Mouse (Mus musculus) thymus, postnatal 10 days (tissue): ENCODE results near the gene Cep19.
A peak's percentile ranks its signal among the peaks of the same experiment; 100 is the strongest.

Experiments
- DNase-seq, 2 experiments: peaks; one replicate each; pipeline ENCODE4 v3.0.0; 2021; ENCODE audit warnings: low spot score in 2 of 2

Cep19 gene

DNA sequence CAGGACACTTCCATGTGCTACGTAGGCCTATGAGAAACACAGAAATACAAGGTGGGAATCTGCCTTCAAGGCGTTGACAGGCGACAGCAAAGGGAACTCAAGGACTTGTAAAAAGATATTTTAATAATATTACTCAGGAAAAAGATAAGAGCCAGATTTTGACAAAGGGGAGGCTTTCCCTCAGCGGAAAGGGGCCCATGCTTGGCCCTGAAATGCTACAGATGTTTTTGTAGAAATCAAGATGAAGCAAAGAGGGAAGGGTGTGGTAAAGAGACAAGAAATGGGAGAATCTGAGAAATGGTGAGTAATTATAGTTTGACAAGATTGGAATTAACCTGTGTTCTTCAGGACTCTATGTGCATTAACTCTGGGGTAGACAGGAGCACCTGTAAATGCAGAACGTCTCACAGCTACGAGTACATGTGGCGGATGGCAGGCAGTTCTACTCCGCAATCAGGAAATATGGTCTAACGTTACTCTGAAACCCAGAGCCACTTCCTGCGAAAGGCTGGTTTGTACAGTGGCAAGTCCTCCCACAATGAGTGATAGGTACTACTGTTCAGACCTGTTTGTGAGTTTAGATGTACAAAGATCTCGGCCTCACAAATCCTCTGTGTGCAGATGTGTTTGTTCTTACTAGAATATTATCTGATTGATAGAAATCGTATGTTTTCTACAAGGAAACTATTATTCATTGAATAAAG is 7.9 kb downstream of the Cep19 start:
- DNase-seq: peak; percentile 67 to 69

DNA sequence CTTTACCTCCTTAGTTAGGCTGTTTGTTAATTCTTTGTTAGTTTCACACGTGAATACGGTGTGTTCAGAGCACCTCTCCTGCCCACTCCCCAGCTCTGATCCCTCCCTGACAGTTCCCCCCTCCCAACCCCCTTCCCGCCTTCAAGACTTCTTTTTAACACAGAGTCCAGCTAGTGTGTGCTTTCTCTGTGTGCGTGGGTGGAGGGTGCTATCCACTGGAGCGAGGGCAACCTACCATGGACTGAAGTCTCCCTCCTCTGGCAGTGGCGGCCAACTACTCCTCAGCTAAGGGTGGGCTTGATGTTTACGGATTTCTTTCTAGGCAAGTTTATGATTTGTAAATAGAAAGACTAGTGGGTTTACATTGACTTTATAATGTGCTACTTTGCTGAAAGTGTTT is 8.6 kb downstream of the Cep19 start:
- DNase-seq: peak; percentile 63 to 71

DNA sequence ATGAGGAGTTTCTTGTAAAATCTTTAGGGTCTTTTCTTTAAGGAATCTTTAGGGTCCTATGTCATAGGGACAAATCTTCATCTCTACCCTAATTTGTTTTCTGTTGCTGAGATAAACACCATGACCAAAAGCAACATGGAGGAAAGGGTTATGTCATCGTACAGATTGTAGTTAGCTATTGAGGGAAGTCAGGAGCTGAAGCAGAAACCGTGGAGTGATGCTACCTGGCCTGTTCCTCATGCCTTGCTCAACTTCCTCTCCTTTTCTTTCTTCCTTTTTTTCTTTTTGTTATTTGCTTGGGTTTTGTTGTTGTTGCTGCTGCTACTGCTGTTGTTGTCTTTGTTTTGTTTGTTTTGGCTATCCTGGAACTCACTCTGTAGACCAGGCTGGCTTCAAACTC is 9.0 kb downstream of the Cep19 start:
- no peak for DNase-seq

DNA sequence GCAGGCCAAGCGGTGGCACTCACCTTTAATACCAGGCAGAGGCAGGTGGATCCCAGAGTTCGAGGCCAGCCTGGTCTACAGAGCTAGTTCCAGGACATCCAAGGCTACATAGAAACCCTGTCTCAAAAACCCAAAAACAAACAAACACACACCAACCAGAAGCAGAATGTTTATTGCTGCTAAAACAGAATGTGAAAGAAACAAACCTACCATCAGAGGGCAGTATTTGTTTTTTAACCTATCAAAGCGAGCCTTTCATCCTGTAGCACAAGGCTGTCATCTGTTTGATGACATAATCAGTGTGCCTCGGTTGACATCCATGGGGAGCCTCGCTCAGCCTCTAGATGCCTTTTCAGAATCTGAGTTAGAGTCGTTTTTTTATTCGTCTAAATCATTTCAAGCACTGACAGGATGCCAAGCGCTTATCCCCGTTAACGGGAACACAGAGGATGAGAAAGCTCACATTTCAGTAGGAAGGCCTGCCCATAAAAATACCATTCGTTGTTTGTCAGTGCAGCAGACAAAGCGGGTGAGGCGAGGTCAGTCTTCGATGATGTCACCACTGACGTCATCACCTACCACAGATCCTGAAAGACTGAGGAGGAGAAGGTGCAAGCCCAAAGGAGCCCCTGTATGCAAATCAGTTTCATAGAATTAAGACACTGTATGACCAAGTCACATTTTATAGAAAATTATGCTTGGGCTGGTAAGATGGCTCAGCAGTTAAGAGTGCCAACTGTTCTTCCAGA is 11.5 kb downstream of the Cep19 start:
- DNase-seq: peak in 1 of 2 experiments; percentile 42

DNA sequence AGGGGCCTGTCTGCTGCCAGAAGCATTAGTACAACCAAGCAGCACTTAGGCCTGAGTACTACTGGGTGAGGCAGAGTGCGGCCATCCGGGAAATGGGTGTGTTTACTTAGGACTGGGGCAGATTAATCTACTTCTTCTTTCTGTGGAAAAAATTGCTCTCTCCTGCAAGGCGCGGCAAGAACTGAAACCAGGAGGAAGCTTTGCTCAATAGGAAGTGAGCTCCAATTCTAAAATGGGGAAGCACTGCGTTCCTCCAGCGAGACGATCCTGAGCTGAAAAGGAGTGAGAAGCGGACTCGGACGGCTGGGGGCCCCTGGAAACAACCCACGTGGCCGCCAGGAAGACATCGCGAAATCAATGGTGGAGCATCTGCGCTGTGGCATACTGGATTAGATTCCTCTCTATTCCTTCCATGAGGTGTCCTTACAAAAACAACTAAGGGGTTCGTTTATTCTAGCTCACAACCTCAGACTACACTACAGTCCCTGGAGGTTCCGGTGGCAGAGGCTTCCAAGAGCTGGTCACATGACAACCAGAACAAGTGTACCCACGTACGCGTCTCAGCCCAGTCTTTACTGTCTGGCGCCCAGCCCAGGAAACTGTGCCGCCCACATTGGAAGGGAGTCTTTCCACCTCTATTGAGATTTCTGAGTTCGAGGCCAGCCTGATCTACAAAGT is 14.1 kb downstream of the Cep19 start:
- peak in 1 of 2 experiments; percentile 50 for DNase-seq

DNA sequence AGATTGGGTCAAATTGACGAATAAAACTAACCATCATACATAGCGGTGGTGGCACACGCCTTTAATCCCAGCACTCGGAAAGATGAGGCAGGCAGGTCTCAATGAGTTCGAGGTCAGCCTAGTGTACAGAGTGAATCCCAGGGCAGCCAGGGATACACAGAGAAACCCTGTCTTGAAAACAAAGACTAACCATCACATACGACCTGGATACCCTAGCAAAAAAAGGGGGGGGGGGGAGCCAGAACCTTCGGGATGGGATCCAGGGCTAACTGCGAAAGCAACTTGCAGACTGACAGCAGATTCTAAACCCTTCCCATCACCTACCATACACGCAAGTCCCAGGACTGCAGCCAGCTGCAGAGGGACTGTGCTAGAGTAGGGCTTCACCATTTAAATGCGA is 14.8 kb downstream of the Cep19 start:
- no peak for DNase-seq

DNA sequence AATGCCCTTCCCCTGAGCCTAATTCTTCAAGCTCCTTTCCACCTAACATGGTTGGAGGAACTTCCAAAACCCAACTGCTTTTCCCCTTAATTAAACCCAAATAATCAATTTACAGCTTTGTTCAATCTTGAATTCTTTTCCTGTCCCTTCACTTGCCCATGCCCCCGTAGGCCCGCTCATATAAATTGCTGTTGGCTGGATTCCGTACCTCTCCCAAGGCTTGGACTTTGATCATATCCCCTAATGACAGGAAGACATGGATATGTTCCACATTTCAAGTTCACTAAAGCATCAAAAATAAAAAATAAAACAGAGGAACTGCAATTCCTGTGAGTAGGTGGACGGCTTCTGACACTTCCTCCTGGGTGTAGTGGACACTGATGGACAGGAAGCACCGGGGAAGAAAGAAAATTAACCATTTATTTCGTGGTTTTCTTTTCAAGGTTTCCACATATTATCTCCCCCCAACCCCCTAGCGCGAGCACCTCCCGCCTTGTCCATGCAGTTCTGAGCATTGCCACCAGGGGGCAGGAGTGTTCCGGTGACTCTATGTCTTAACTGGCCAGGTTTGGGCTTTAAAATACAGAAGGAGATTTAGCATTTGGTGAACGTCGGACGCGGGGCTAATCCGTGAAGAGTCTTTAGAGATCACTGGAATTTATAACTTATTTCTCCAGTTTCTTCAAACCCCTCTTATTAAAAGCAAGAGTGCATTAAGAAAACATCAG is 15.5 kb downstream of the Cep19 start:
- DNase-seq: peak; percentile 78 to 93

DNA sequence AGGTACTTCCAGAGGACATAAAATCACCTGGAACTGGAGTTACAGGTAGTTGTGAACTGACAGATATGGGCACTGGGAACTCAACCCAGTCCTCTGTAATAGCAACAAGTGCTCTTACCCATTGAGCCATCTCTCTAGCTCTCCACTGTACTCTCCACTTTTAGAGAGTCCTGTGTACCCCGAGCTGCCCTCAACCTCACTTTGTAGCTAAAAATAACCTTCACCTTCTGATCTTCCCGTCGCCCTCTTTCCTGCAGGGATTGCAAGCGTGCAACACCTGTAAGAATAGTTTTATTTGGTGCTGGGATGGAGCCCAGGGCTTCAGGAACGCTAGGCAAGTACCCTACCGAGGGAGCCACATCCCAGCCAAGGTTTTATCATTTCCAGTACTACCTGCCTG is 16.2 kb downstream of the Cep19 start:
- no peak for DNase-seq

DNA sequence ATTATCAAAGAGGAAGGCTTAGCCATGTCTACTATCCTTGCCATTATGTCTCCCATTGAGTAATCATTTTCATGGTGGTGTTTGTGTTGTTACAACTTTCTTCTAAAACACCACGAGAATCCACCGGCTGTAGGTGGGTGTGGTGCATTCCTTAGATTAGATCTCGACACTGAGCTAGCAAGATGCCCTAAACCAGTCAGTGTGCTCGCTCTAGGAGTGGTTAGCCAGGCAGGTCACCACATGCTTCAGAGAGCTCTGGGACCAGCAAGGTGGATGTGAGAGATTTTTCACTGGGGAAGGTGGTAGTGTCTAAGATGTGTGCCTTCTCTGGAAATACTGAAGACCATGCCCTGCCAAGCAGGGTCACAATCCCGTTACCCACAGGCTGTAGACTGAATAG is 16.6 kb downstream of the Cep19 start:
- DNase-seq: no peak

DNA sequence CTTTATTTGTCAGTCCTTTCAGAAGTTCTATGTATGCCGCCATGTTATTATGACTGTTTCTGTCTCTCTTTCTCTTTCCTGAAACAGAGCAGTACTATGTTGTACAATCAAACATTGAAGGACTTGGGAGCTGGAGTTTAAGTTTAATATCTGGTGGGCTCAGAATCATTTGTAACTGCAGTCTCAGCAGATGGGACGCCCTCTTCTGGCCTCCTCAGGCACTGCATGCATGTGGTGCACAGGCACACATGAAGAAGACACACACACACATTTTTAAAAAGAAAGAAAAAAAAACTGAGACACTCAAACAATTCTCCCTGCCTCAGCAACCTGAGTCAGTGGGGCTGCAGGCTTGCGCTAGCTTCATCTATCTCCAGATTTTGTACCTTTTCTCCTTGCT is 20.9 kb downstream of the Cep19 start:
- DNase-seq: no peak

DNA sequence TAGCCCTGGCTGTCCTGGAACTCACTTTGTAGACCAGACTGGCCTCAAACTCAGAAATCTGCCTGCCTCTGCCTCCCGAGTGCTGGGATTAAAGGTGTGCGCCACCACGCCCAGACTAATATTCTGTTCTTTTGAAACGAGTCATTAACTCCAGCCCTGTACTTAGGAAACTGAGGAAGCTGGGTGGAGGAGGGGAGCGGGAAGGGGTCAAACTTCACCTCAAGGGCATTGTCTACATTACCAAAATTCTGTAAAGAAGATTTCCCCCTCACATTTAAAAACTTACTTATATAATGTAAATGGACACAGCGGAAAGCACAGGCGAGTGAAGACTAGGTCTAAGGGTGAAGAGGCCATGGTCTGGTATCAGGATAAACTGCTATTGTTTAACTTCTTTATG is 24.4 kb downstream of the Cep19 start:
- no peak for DNase-seq

DNA sequence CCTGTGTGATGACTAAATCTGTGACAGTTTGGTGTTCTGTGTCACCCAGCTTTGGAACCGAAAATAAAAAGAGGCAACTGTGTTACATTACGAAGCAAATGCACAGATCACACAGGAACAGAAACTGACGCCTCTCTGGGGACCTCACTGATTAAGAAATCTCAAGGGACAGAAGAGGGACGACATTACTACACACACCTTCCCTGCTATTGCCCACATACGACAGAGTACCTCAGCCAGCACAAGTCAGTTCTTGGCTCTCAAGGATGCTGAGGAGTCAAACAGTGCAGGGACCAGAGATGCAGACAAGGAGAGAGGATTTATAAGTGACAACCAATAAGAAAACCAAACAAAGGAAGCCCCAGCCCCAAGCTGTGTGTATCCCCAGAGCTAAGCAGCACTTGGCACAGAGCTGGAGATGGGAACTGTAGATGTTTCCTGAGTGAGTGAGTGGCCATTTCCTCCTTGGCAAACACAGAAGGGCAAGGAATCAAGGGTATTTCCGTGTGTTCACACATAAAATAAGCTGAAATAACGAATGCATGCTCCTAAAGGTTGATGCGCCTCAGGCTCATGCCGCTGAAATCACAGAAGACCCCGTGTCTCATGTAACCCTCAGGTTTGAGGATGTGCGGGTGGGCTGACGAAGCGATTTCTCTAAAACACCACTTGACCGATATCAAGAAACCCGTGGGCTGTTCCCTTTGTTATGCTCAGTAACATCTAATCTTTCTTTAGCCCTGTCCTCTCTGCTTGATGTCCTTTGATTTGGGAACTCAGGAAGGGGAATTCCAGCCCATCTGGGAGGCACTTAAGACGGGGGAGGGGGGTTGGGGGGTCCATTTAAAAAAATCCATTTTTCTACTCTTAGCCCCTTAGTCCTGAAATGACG is 25.1 kb downstream of the Cep19 start:
- DNase-seq: no peak

DNA sequence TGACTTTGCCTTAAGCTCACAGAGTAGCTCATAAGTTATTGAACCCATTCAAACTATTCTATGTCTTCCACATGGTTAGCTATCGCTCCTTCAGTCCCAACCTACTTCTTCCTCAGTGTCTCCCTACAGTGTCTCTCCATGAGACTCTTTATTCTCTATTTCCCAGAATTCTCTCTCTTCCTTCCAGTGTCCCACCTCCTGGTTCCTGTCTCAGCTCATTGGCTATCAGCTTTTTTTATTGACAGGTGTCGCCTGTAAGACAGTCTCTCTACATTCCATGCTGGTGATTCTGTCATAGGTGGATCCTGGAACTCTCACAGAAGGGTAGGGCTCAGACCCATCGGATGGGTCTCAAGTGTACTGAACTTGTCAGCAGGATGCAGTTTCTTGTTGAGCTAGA is 25.8 kb downstream of the Cep19 start:
- no peak for DNase-seq

DNA sequence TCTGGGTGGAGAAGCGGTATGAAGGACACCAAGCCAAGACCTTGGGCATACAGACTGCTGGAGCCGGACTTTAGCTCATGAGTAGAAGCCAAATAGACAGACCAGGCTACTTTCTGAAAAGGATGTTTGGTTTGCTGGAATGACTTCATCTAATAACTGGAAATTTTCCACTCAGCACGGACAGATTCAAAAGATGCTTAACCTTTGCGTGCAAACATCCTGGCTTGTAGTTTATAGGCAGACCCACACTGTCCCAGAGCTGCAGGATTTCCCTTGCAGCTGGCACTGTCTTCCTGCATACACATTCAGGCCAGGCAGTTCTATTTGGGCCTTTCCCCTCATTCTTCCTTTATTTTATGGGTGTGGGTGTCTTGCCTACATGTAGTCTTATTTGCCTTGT is 27.4 kb downstream of the Cep19 start:
- no peak for DNase-seq

DNA sequence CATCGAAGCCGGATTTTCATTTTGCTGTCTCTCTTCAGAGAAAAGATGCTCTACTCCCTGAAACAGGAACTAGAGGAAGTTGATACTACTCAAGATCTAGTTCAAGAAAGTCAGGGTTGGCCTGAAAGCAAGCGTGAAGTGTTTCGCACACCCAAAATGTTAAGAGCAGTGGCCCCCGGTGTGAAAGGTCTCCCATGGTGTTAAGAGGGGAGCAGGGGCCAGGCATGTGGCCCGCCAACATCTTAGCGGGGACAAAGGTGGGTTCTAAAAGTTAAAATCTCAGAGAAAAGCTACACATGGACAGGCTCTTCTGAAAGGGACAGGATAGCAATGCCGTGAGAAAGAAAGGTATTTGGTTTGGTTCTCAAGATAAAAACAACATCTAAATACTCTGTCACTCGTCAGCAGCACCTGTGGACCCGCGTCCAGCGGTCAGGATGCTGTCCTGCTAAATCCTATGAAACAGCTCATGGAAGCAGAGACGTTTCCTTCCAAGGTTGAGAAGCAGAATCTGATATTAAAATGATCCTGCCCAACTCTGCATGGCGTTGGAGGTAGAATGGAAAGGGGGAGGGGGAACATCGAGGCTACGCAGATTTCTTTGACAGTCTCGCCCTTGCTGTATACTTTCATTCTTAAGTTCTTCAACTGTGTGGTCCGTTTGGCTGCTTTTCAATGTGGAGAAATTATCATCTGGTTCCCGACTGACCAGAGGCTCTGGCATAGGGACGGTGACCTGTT is 30.0 kb downstream of the Cep19 start:
- DNase-seq: peak in 1 of 2 experiments; percentile 34

DNA sequence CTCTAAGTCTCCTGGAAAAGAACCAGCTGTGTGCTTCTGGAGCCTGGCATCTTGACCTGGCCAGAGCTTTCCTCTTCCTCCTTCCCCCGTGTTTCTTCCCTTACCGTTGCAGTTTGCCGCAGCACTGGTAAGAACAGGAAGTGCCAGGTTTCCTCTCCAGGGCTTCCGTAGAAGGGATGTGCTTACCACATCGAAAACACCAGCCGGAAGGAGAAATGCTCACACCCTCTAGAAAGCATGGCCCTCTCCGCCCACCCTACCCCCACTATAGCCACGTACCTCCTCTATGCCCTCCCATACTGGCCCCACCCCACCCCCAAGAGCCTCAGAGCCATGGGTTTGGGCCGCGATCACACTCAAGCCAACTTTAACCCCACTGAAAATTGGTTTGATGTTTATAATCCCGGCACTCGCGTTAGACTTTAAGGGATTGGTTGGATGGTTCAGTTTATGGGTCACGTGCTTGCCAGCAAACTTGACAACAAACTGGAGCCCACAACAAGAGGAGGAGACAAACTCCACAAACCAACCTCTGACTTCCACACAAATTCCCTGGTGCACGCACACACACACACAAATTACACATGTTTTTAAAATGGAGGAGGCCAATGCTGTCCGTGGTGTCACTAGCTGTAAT is 30.7 kb downstream of the Cep19 start:
- DNase-seq: peak; percentile 71 to 73

DNA sequence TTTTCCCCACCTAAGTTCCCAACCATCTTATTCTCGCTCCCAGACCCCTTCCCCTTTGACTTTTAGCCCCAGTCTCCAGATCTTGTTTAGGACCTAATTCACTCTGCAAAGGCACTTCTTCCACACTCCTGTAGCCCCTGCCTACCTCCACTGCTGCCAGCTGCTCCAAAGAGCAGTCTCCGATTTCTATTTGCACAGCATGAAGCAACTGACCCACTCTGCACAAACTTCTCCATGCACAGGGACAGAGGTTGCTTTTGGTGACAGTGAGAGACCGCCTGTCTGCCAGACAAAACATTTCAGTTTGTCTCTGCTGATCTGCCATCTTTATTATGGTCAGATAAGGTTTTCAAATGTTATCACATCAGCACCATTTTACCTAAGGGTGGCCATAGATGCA is 33.5 kb downstream of the Cep19 start:
- no peak for DNase-seq

DNA sequence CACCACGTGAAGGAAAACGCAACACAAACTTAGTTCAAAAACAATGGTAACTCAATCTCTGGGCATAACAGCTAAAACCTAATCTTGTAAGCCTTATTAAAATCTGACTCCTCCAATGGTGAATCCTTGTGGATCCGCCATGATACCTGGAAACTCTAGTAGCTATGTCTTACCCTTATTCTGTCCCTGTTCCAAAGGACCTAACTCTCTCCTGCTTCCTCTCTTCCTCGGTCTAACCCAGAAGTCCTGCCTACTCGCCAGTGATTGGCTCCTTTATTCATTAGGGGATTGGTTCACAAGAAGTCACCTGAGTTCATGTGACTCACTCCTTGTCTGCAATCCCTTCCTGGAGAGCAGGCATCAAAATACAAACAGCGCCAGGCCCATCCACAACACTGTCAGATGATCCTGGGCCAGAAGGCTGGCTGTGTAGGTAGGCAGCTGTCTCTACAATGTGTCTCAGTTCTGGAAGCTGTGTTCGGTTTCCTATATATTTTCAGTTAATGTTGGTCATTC is 36.3 kb downstream of the Cep19 start:
- DNase-seq: no peak

DNA sequence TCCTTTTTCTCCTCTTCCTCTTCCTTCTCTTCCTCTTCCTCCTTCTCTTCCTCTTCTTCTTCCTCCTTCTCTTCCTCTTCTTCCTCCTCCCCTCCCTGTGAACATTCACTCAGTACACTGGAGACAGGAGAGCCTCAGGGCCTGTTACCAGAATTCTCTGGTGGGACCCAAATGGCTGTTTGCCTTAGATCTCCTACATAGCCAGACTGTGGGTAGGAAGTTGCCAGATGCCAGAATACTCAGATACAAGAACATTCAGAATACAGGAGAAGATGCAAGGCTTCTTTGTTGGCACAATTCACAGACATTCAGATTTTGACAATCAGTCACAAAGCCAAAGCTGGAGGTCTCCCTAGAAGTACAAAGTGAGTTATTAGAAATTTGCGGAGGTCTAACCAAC is 39.4 kb downstream of the Cep19 start:
- DNase-seq: no peak

DNA sequence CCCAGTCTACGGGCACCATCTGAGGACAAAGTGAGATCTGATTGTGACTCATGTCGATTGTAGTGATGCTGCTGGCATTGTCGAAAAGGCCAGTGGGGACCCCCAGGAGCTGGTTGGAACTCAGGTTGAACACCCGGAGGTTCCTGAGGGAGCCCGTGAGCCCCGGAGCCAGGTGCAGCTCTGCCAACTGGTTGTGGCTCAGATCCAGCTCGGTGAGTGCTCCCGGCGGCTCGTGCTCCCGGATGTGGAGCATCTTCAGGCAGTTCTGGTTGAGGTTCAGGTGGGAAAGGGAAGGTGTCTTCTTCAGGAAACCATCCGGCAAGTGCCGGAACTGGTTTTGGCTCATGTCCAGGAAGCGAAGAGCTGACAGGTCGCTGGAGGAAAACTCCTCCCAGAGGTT is 44.2 kb downstream of the Cep19 start:
- DNase-seq: no peak
